ENCODE assay signal across 21 mouse cellular contexts in genomic region chr19:57084520-57085166, GRCm38 (mm10).
DNase-seq lines count a peak whose midpoint lies in the region; ATAC-seq and TF ChIP-seq lines count a peak whose summit lies in the region.
"Had no signal": no experiment of that assay in that cellular context is flagged by ENCODE, and none has a peak within 500 bp of the region (broad histone marks: within the 10 kb centered on the region; RNA-seq: fewer than 3 reads in every experiment).

No protein-coding gene starts in this region.

- H3K4me1 ChIP-seq in midbrain, postnatal 0 days (ENCODE audit: insufficient read depth, low read length), result no peaks in the 10 kb centered on the region
- H3K4me1 ChIP-seq in midbrain, embryonic 11.5 days (ENCODE audit: control insufficient read depth, insufficient read depth, low read length), result no peaks in the 10 kb centered on the region
- H3K4me1 ChIP-seq in kidney, embryonic 16.5 days (ENCODE audit: insufficient read depth, low read length), result peaks cover 14% of the 10 kb centered on the region

- peak; percentile 77 for DNase-seq in midbrain, postnatal 0 days (ENCODE audit: low spot score)
- no peak for DNase-seq in midbrain, embryonic 11.5 days (ENCODE audit: low spot score, missing footprints)
- DNase-seq in cerebellum, adult 9-10 months, result peak; percentile 100
- DNase-seq in retina, postnatal 1 day, result peak; percentile 78
- no peak for DNase-seq in layer of hippocampus, postnatal 25 days (ENCODE audit: extremely low spot score in 1 of 2, low spot score in 1 of 2)
- DNase-seq: adrenal gland, adult 8-10 months; heart, postnatal 14 days had no signal

- no peak for ATAC-seq in midbrain, postnatal 0 days (ENCODE audit: low FRiP score)
- ATAC-seq in midbrain, embryonic 11.5 days (ENCODE audit: low FRiP score), result no peak
- peak; percentile 89 for ATAC-seq in cerebellum, adult (ENCODE audit: insufficient number of reproducible peaks, low FRiP score, low TSS enrichment)
- no peak for ATAC-seq in kidney, embryonic 16.5 days (ENCODE audit: low FRiP score, low TSS enrichment)
- ATAC-seq: forebrain, embryonic 14.5 days; intestine, postnatal 0 days had no signal

- no peak overlapping the region for H3K27ac ChIP-seq in midbrain, postnatal 0 days (ENCODE audit: low read depth, low read length)
- no peak overlapping the region for H3K27ac ChIP-seq in midbrain, embryonic 11.5 days (ENCODE audit: low read depth, low read length)
- no peak overlapping the region for H3K27ac ChIP-seq in kidney, embryonic 16.5 days (ENCODE audit: low read length)
- H3K27ac ChIP-seq: embryonic facial prominence, embryonic 12.5 days; hindbrain, embryonic 14.5 days; kidney, embryonic 15.5 days; liver, embryonic 14.5 days; lung, embryonic 15.5 days; macrophage; midbrain, embryonic 10.5 days; stomach, postnatal 0 days had no signal

- 79% methylated on average over 5 of the region's 5 CpGs for WGBS in midbrain, postnatal 0 days
- WGBS in midbrain, embryonic 11.5 days, result 89% methylated on average over 5 of the region's 5 CpGs
- 93% methylated on average over 5 of the region's 5 CpGs for WGBS in kidney, embryonic 16.5 days

- H3K9me3 ChIP-seq in midbrain, postnatal 0 days (ENCODE audit: low read length), result no peaks in the 10 kb centered on the region
- no peaks in the 10 kb centered on the region for H3K9me3 ChIP-seq in midbrain, embryonic 11.5 days (ENCODE audit: control insufficient read depth, low read length)
- no peaks in the 10 kb centered on the region for H3K9me3 ChIP-seq in kidney, embryonic 16.5 days (ENCODE audit: low read length)
- H3K9me3 ChIP-seq: heart, embryonic 12.5 days; kidney, embryonic 15.5 days; lung, embryonic 15.5 days had no signal

- H3K27me3 ChIP-seq in midbrain, postnatal 0 days (ENCODE audit: insufficient read depth, low read length), result no peaks in the 10 kb centered on the region
- H3K27me3 ChIP-seq in midbrain, embryonic 11.5 days (ENCODE audit: control insufficient read depth, insufficient read depth, low read length), result no peaks in the 10 kb centered on the region
- no peaks in the 10 kb centered on the region for H3K27me3 ChIP-seq in kidney, embryonic 16.5 days (ENCODE audit: insufficient read depth, low read length)
- H3K27me3 ChIP-seq: embryonic facial prominence, embryonic 12.5 days; heart, embryonic 12.5 days; kidney, embryonic 15.5 days; lung, embryonic 15.5 days had no signal

- no peak overlapping the region for H3K4me2 ChIP-seq in midbrain, postnatal 0 days (ENCODE audit: low read depth, low read length, poor library complexity, severe bottlenecking)
- H3K4me2 ChIP-seq in midbrain, embryonic 11.5 days, result no peak overlapping the region
- H3K4me2 ChIP-seq in kidney, embryonic 16.5 days (replicated peaks; ENCODE audit: low read depth, low read length), result no peak overlapping the region
- H3K4me2 ChIP-seq: embryonic facial prominence, embryonic 12.5 days; heart, embryonic 12.5 days; hindbrain, embryonic 14.5 days; kidney, embryonic 15.5 days; lung, embryonic 15.5 days had no signal

- H3K9ac ChIP-seq in midbrain, postnatal 0 days (replicated peaks; ENCODE audit: low read length, poor library complexity, severe bottlenecking), result no peak overlapping the region
- H3K9ac ChIP-seq in midbrain, embryonic 11.5 days (ENCODE audit: low read length), result no peak overlapping the region
- no peak overlapping the region for H3K9ac ChIP-seq in kidney, embryonic 16.5 days (replicated peaks; ENCODE audit: low read length)
- H3K9ac ChIP-seq: embryonic facial prominence, embryonic 12.5 days; heart, embryonic 12.5 days; hindbrain, embryonic 14.5 days; kidney, embryonic 15.5 days; liver, embryonic 14.5 days; lung, embryonic 15.5 days had no signal

- no peaks in the 10 kb centered on the region for H3K36me3 ChIP-seq in midbrain, postnatal 0 days (ENCODE audit: insufficient read depth, low read length)
- H3K36me3 ChIP-seq in midbrain, embryonic 11.5 days (ENCODE audit: control insufficient read depth, insufficient read depth, low read length), result no peaks in the 10 kb centered on the region
- no peaks in the 10 kb centered on the region for H3K36me3 ChIP-seq in kidney, embryonic 16.5 days (ENCODE audit: insufficient read depth, low read length)
- H3K36me3 ChIP-seq: embryonic facial prominence, embryonic 12.5 days; kidney, embryonic 15.5 days; lung, embryonic 15.5 days had no signal

- TF ChIP-seq CTCF in midbrain, postnatal 0 days (IDR thresholded peaks at IDR 0.05), result no peak

- H3K4me3 ChIP-seq in midbrain, postnatal 0 days (ENCODE audit: low read depth, low read length), result no peak overlapping the region
- H3K4me3 ChIP-seq in midbrain, embryonic 11.5 days (ENCODE audit: low read depth, low read length), result no peak overlapping the region
- no peak overlapping the region for H3K4me3 ChIP-seq in kidney, embryonic 16.5 days (ENCODE audit: low read length)
- H3K4me3 ChIP-seq: embryonic facial prominence, embryonic 12.5 days; erythroblast, embryonic 14.5 days; heart, embryonic 12.5 days; kidney, embryonic 15.5 days; lung, embryonic 15.5 days; midbrain, embryonic 10.5 days had no signal

Comparison
In these comparisons a context has a peak if more than half of its experiments do, and no peak if none do; other contexts are left out.
1. DNase-seq: peak in midbrain, postnatal 0 days (single experiment), cerebellum, adult 9-10 months (single experiment) and retina, postnatal 1 day (single experiment); none in midbrain, embryonic 11.5 days (single experiment) and layer of hippocampus, postnatal 25 days (0 of 2).